Mouse (Mus musculus): ENCODE data around the gene Hes6. TPM values are rescaled to one million over a fixed set of nuclear protein-coding genes. Genes with fewer than 3 reads are reported as not detected.

Gene Hes6
- polyA plus RNA-seq, 1 experiment from 2014 or later: 177 TPM

DNA sequence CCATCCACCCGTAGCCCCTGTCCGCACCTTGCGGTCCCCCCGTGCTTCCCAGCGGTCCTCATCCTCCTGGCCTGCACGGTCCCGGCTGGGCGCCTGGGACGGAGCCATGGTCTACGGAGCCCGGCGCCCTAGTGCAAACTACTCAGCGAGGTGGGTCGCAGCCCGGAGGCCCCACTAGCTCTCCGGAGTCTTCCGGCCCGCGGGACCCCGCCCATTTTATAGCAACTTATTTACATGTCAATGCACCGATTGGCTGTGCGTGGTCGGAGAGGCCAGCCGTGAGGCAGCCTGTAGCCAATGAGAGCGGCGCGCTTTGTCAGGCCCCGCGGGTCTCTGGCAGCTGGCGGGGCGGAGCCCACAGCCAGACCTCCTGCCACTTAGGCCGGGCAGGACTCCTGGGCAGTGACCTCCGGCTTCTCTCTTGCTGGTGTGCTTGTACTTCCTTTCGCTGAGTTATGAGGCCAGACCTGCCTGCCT, 770 bp downstream of the Hes6 start:
- WGBS: 0% methylated on average over 34 of the region's 34 CpGs
- H3K36me3 ChIP-seq (replicated peaks): peaks cover 13% of the 10 kb centered on the region
- H3K27me3 ChIP-seq (ENCODE audit: poor library complexity, severe bottlenecking): peaks cover 19% of the 10 kb centered on the region; the same call in 1 of the 2 replicates
- H3K4me3 ChIP-seq: peak overlapping the region; percentile 80
- no peaks in the 10 kb centered on the region for H3K9me3 ChIP-seq
- DNase-seq (ENCODE audit: extremely low spot score, low spot score): peak; percentile 96
- peak overlapping the region; percentile 97 for H3K27ac ChIP-seq
- H3K4me1 ChIP-seq: peaks cover 55% of the 10 kb centered on the region

GRCm38 (mm10) chr1:91412286-91413029, 1.4 kb downstream of the Hes6 start:
- WGBS: 5% methylated on average over 64 of the region's 65 CpGs
- Histone ChIP-seq H3K36me3 (replicated peaks) (peaks cover 13% of the 10 kb centered on the region), H3K27ac (peak overlapping the region; percentile 97), H3K9me3 (no peaks in the 10 kb centered on the region), H3K27me3 (ENCODE audit: poor library complexity, severe bottlenecking) (peaks cover 19% of the 10 kb centered on the region; the same call in 1 of the 2 replicates), H3K4me3 (peak overlapping the region; percentile 80), H3K4me1 (peaks cover 55% of the 10 kb centered on the region)
- peak; percentile 42 for DNase-seq (ENCODE audit: extremely low spot score, low spot score)

GRCm38 (mm10) chr1:91411631-91412285, 2.1 kb downstream of the Hes6 start:
- no peak for DNase-seq (ENCODE audit: extremely low spot score, low spot score)
- Histone ChIP-seq H3K9me3 (no peaks in the 10 kb centered on the region), H3K36me3 (replicated peaks) (peaks cover 13% of the 10 kb centered on the region), H3K4me3 (peak overlapping the region; percentile 80), H3K27ac (peak overlapping the region; percentile 97), H3K4me1 (peaks cover 54% of the 10 kb centered on the region), H3K27me3 (ENCODE audit: poor library complexity, severe bottlenecking) (peaks cover 19% of the 10 kb centered on the region; the same call in 1 of the 2 replicates)
- WGBS: 56% methylated on average over 8 of the region's 8 CpGs

DNA sequence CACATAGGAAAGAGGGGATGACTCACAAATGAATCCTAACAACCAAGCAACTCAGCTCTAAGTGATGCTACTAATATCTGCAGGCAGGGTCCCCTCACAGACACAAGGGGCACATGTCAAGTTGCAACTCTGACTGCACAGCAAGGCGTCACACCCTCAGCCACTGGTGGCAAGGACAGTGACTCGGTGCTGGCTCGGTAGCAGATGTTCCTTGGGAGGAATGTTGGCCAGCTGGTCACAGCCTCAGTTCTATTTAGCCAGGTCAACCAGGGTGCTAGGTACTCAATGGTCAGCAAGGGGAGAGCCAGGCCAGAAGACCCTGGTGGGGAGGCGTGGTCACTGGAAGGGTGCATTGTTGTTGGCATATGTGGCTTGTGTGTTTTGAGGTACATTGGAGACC, 6.0 kb downstream of the Hes6 start:
- H3K36me3 ChIP-seq (replicated peaks): peaks cover 13% of the 10 kb centered on the region
- H3K4me3 ChIP-seq: no peak overlapping the region
- no peak overlapping the region for H3K27ac ChIP-seq
- H3K27me3 ChIP-seq (ENCODE audit: poor library complexity, severe bottlenecking): peaks cover 22% of the 10 kb centered on the region
- WGBS: 94% methylated on average over 4 of the region's 4 CpGs
- DNase-seq (ENCODE audit: extremely low spot score, low spot score): no peak
- peaks cover 19% of the 10 kb centered on the region for H3K4me1 ChIP-seq
- H3K9me3 ChIP-seq: no peaks in the 10 kb centered on the region

DNA sequence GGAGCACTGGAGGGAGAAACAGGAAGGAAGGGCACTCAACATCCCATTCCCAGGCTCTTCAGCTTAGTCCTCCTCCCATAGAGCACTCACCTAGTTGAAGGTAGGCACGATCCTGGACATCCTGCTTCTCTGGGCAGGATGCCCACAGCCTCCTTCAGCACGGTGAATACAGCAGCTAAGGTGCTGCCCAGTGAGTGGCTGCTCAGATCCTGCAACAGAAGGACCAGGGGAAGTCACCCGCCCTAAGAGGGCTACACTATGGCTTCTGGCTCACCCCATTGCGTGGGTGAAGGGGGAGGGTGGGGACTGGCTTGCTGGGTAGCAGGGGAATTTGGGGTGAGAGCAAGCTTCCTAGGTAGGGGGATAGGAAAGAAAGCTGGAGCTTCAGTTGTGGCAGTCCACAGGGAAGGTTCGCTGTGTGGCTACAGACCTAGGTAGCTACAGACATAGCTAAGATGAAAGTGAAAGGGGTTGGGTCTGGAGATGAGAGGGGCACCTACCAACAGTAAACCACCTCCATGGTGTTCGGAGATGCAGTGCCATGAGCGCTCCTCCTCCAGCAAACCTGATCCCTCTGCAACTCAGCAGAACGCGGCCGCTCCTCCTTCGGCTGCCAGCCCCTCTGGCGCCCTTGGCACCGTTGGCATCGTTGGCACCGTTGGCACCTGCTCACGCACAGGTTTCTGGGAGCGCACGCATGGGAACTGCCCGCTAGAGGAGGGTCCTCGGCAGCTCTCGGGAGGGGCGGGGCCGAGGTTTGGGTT, 8.2 kb downstream of the Hes6 start:
- no peak for DNase-seq (ENCODE audit: extremely low spot score, low spot score)
- H3K4me3 ChIP-seq: no peak overlapping the region
- WGBS: 61% methylated on average over 23 of the region's 23 CpGs
- no peaks in the 10 kb centered on the region for H3K36me3 ChIP-seq (replicated peaks)
- no peak overlapping the region for H3K27ac ChIP-seq
- no peaks in the 10 kb centered on the region; the same call in 1 of the 2 replicates for H3K4me1 ChIP-seq
- H3K27me3 ChIP-seq (ENCODE audit: poor library complexity, severe bottlenecking): peaks cover 13% of the 10 kb centered on the region
- H3K9me3 ChIP-seq: no peaks in the 10 kb centered on the region

GRCm38 (mm10) chr1:91404976-91405375, 8.9 kb downstream of the Hes6 start:
- Histone ChIP-seq H3K4me1 (no peaks in the 10 kb centered on the region; the same call in 1 of the 2 replicates), H3K4me3 (no peak overlapping the region)
- WGBS: 48% methylated on average over 1 of the region's 1 CpGs

DNA sequence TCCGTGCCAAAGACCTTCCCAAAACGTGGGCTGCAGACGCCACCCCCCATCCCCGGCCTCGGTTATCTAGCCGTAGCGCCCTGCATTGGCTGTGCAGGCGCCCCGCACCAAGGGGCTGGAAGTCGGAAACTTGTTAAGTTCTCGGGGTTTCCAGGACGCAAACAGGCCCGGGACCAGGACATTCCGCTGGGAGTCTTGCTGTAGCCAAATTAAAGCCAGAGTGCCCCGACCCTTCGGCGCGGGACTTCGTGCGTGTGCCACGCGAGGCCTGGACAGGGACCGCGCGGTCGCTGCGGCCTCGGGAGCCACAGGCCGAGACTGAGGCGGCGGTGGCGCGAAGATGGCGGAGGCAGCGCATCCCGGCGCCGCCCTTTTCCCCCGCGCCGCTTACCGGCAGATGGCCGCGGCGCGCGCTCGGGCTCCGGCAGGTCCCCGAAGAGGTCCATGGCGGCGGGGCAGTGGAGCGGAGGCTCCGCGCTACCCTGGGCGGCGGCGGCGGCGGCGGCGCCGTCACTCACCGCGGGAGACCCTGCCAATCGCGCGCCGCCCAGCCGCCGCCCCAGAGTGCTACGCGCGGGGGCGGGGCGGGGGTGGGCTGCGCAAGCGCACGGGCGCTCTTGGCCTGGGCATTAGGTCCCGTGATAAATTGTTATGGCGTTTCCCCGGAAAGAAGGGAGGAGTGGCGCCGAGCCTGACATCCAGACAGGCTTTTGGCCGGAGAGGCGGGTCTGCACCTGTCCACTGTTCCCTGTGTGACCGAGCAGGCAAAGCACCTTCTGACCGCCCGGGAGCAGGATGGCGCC, 15.4 kb downstream of the Hes6 start, which contains the start of gene Ilkap:
Ilkap (minus strand) TSS at position 556 of the 803 bp plus-strand sequence.
- WGBS: under 1% methylated on average over 91 of the region's 91 CpGs
- peak within 1 kb of the TSS; percentile 97 for H3K27ac ChIP-seq
- DNase-seq (ENCODE audit: extremely low spot score, low spot score): peak; percentile 84
- peak within 1 kb of the TSS; percentile 88 for H3K4me3 ChIP-seq
- H3K27me3 ChIP-seq (ENCODE audit: poor library complexity, severe bottlenecking): no peaks in the 10 kb centered on the region
- H3K4me1 ChIP-seq: peaks cover 27% of the 10 kb centered on the region
- H3K36me3 ChIP-seq (replicated peaks): peaks cover 37% of the 10 kb centered on the region
- no peaks in the 10 kb centered on the region for H3K9me3 ChIP-seq

More at GRCm38 (mm10) chr1:91404976-91405375, 8.9 kb downstream of the Hes6 start:
- DNase-seq (ENCODE audit: extremely low spot score, low spot score): no peak
- peaks cover 13% of the 10 kb centered on the region for H3K27me3 ChIP-seq (ENCODE audit: poor library complexity, severe bottlenecking)
- H3K36me3 ChIP-seq (replicated peaks): no peaks in the 10 kb centered on the region
- H3K9me3 ChIP-seq: no peaks in the 10 kb centered on the region
- H3K27ac ChIP-seq: no peak overlapping the region

- no peaks in the 10 kb centered on the region for H3K9me3 ChIP-seq
- peak overlapping the region; percentile 88 for H3K4me3 ChIP-seq
- WGBS: 3% methylated on average over 12 of the region's 12 CpGs
- no peak for DNase-seq (ENCODE audit: extremely low spot score, low spot score)
- H3K27ac ChIP-seq: peak overlapping the region; percentile 97
- peaks cover 43% of the 10 kb centered on the region for H3K36me3 ChIP-seq (replicated peaks)
- H3K4me1 ChIP-seq: peaks cover 27% of the 10 kb centered on the region
- no peaks in the 10 kb centered on the region for H3K27me3 ChIP-seq (ENCODE audit: poor library complexity, severe bottlenecking)
Observed at GRCm38 (mm10) chr1:91397927-91398259, 15.9 kb downstream of the Hes6 start.

GRCm38 (mm10) chr1:91390369-91390768, 23.5 kb downstream of the Hes6 start:
- no peak for DNase-seq (ENCODE audit: extremely low spot score, low spot score)
- no peaks in the 10 kb centered on the region for H3K9me3 ChIP-seq
- 95% methylated on average over 5 of the region's 5 CpGs for whole genome bisulfite sequencing
- no peak overlapping the region for H3K27ac ChIP-seq
- H3K4me1 ChIP-seq: no peaks in the 10 kb centered on the region
- H3K27me3 ChIP-seq (ENCODE audit: poor library complexity, severe bottlenecking): no peaks in the 10 kb centered on the region
- H3K4me3 ChIP-seq: no peak overlapping the region
- peaks cover 100% of the 10 kb centered on the region for H3K36me3 ChIP-seq (replicated peaks)

DNA sequence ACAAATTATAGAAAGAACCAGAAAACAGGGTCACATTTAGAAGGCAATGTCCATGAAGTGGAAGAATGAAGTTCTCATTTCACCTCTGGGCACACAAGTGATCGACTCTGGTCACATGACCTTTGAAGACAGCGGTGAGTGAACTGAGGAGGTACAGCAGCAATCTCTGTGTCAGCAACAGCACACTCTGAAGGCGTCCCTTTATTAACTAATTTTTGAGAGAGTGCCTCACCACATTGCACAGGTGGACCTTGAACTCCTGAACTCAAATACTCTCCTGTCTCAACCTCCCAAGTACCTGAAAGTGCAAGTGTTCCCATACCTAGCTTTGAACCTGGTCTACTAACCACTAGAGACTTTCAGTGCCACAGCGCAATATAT, 32.8 kb downstream of the Hes6 start:
- H3K27ac ChIP-seq: no peak overlapping the region
- no peaks in the 10 kb centered on the region for H3K9me3 ChIP-seq
- no peak for DNase-seq (ENCODE audit: extremely low spot score, low spot score)
- H3K36me3 ChIP-seq (replicated peaks): peaks cover 97% of the 10 kb centered on the region
- no peak overlapping the region for H3K4me3 ChIP-seq
- H3K27me3 ChIP-seq (ENCODE audit: poor library complexity, severe bottlenecking): no peaks in the 10 kb centered on the region
- WGBS: 92% methylated on average over 4 of the region's 4 CpGs
- H3K4me1 ChIP-seq: no peaks in the 10 kb centered on the region

DNA sequence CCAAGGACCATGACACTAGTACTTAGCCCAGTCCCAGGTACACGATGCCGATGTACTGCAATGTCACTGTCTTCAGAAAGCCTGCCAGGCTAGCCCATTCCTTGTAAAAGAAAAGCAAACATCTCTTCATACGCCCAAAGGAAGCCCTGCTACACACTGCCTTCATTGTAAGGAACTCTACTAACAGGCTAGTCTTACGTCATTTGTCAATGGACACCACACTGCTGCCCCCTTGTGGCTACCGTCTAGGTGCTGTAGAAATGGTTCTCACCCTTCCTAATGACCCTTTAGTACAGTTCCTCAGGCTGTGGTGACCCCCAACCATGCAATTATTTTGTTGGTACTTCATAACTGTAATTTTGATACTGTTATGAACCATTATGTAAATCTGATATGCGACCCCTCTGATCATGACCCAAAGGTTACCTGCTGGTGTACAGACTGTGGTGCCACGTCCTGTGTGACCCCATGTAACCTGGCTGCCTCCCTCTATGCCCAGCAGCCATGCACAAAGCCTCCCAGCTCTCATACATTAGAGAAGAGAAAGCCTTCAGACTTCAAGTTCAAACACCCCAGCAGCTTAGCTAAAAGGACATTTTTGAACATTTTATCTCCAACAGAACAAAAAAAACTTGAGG, 33.3 kb downstream of the Hes6 start:
- Histone ChIP-seq H3K4me1 (no peaks in the 10 kb centered on the region), H3K4me3 (no peak overlapping the region), H3K27me3 (ENCODE audit: poor library complexity, severe bottlenecking) (no peaks in the 10 kb centered on the region), H3K27ac (no peak overlapping the region), H3K36me3 (replicated peaks) (peaks cover 97% of the 10 kb centered on the region), H3K9me3 (no peaks in the 10 kb centered on the region)
- 72% methylated on average over 7 of the region's 7 CpGs for WGBS
- DNase-seq (ENCODE audit: extremely low spot score, low spot score): peak; percentile 71

All from forebrain, embryonic 10.5 days (tissue).